Mouse (Mus musculus) intestine, embryonic 14.5 days (tissue): Measurements from ENCODE around the gene Rhbdd1. TPM values are rescaled to one million over a fixed set of nuclear protein-coding genes. Genes with fewer than 3 reads are reported as not detected.

ENCODE experiments used
- ATAC-seq: fragments of 200-750 bp; cut with Nextera tagmentation; replicated peaks from 2 replicates; pipeline ENCODE4 v1.8.0; 2017; ENCODE audit warnings: low read depth, moderate number of reproducible peaks, moderate TSS enrichment, moderate library complexity; ENCODE audit not compliant: low FRiP score, low TSS enrichment
- DNase-seq: peaks from one replicate; pipeline ENCODE4 v3.0.0-alpha.2; 2018; ENCODE audit warnings: low spot score
- H3K27ac ChIP-seq: fragments of 300-500 bp; sonication (generic); 2 replicates; pipeline ENCODE4 v1.5.1; 2014; ENCODE audit warnings: low read depth, mild to moderate bottlenecking, control low read depth
- H3K27me3 ChIP-seq: fragments of 300-500 bp; sonication (generic); replicated peaks from 2 replicates; pipeline ENCODE4 v1.6.1; 2014; ENCODE audit warnings: low read length, control low read depth; ENCODE audit not compliant: control insufficient read depth, insufficient read depth
- H3K36me3 ChIP-seq: fragments of 300-500 bp; sonication (generic); 2 replicates; pipeline ENCODE4 v1.6.1; 2014; ENCODE audit warnings: low read length, control low read depth; ENCODE audit not compliant: control insufficient read depth, insufficient read depth
- H3K4me1 ChIP-seq: fragments of 300-500 bp; sonication (generic); replicated peaks from 2 replicates; pipeline ENCODE4 v1.6.1; 2014; ENCODE audit warnings: low read length, control low read depth, mixed read lengths; ENCODE audit not compliant: control insufficient read depth, insufficient read depth
- H3K4me2 ChIP-seq: fragments of 300-500 bp; sonication (generic); 2 replicates; pipeline ENCODE4 v1.6.1; 2014; ENCODE audit warnings: low read length
- H3K4me3 ChIP-seq: fragments of 300-500 bp; sonication (generic); 2 replicates; pipeline ENCODE4 v1.5.1; 2014; ENCODE audit warnings: low read depth, low read length, control low read depth, mixed read lengths
- H3K9ac ChIP-seq: fragments of 300-500 bp; sonication (generic); 2 replicates; pipeline ENCODE4 v1.6.1; 2014; ENCODE audit warnings: mild to moderate bottlenecking, low read length
- H3K9me3 ChIP-seq: fragments of 300-500 bp; sonication (generic); 2 replicates; pipeline ENCODE4 v1.6.1; 2016; ENCODE audit warnings: low read length, control low read depth; ENCODE audit not compliant: control insufficient read depth
- WGBS: fragments of 180-500 bp; shearing (Covaris S2); extraction: QIAGEN DNeasy Blood & Tissue Kit; methylation state at CpG from one replicate; pipeline ENCODE4 v1.1.7; 2014; 5-methylcytosine and 5-hydroxymethylcytosine counted together
- microRNA-seq: library from miRNA; unstranded; fragments of <30 nt; microRNA quantifications from one replicate; pipeline ENCODE4, GENCODE M21; 2016
- polyA plus RNA-seq: library from polyadenylated mRNA; unstranded; fragments of >200 nt; fragmentation: Nextera tagmentation; extraction: Ambion mirVana; gene quantifications from 2 replicates; pipeline ENCODE4 v1.2.1, GENCODE M21; 2014

The Rhbdd1 gene
- polyA plus RNA-seq, 1 experiment from 2014 or later, result 5.3 TPM

DNA sequence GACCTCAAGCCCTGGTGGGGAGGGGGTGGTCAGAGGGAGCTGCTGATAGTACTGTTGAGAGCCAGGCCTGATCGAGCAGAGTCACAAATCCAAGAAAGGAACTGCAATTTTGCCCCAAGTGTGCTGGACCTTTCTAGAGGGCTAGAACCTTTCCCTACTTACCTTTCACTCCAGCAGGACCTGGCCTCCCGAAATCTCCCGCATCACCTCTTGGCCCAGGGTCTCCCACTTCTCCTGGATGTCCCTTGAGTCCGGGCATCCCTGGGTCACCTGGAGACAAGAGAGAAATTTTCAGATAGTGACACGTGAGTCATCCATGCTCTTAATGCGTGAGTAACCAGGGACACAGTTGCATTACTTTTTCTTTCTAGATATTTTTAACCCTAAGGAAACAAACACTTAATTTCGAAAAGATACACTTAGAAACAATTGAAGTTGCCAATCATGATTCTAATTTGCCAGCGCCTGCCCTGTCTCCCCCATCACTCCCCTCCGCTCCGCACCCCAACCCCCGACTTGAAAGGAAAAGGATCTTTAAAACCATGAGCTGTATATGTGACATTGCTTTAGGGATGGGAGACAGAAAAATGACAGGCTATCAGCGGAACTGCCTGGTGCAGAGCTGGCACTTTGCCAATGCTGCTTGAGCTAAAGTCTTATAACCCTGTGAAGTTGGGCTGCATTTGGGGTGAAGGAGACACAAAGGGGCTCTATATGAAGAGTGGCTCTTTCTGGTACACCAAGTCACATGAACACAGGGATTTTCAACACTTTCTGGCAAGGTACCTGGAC, 163.6 kb downstream of the Rhbdd1 start:
- 0 out of 2 replicates have a peak, but pooled peaks cover 5% of the 10 kb centered on the region for H3K4me1 ChIP-seq
- no peaks in the 10 kb centered on the region for H3K27me3 ChIP-seq
- no peaks in the 10 kb centered on the region for H3K36me3 ChIP-seq
- H3K9me3 ChIP-seq, result no peaks in the 10 kb centered on the region
- H3K9ac ChIP-seq, result no peak overlapping the region
- no peak overlapping the region for H3K4me3 ChIP-seq
- H3K27ac ChIP-seq, result no peak overlapping the region
- DNase-seq, result no peak
- WGBS, result 89% methylated on average over 12 of the region's 12 CpGs
- no peak for ATAC-seq
- H3K4me2 ChIP-seq, result no peak overlapping the region

DNA sequence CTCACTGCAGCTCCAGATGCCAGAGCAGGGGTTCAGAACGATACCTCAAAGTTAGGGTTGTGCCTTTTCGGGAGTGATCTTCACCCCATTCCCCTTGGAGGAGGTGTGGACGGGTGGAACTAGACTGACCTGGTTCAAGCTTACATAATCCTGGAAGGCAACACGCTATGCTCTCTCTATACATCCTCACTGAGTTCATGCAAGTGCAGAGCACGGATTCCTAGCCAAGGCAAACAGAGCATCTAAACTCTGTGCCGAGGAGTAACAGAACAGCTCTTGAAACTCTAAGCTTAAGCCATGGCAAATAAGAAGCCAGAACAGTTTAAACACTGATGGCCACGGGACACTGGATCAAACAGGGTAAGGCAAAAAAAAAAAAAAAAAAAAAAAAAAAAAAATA, 166.1 kb downstream of the Rhbdd1 start:
- Histone ChIP-seq H3K4me2 (no peak overlapping the region), H3K9me3 (no peaks in the 10 kb centered on the region), H3K9ac (no peak overlapping the region), H3K4me3 (no peak overlapping the region), H3K36me3 (no peaks in the 10 kb centered on the region), H3K27me3 (no peaks in the 10 kb centered on the region), H3K27ac (no peak overlapping the region), H3K4me1 (no peaks in the 10 kb centered on the region)
- ATAC-seq (no peak), DNase-seq (no peak)
- 79% methylated on average over 7 of the region's 7 CpGs for WGBS

DNA sequence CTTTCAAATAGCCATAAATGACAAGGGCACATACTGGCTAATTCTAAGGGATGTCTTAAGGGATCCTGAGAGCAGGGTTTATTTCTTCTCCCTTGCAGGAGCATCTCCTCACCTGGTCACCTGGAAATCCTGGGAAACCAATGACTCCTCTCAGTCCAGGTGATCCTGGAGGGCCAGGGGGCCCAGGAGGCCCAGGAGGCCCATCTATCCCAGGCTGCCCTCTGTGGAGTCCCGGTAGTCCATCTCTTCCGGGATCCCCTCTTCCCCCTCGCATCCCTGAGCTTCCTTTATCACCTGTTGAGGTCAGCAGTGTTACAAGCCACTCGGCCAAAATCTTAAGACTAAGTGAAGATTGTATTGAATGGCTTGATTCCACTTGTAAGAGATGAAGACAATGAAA, 170.1 kb downstream of the Rhbdd1 start:
- no peak for DNase-seq
- ATAC-seq, result no peak
- H3K9me3 ChIP-seq, result no peaks in the 10 kb centered on the region
- H3K27me3 ChIP-seq, result no peaks in the 10 kb centered on the region
- H3K4me2 ChIP-seq, result no peak overlapping the region
- 83% methylated on average over 4 of the region's 4 CpGs for WGBS
- H3K27ac ChIP-seq, result no peak overlapping the region
- H3K4me3 ChIP-seq, result no peak overlapping the region
- H3K4me1 ChIP-seq, result no peaks in the 10 kb centered on the region
- H3K9ac ChIP-seq, result no peak overlapping the region
- no peaks in the 10 kb centered on the region for H3K36me3 ChIP-seq

DNA sequence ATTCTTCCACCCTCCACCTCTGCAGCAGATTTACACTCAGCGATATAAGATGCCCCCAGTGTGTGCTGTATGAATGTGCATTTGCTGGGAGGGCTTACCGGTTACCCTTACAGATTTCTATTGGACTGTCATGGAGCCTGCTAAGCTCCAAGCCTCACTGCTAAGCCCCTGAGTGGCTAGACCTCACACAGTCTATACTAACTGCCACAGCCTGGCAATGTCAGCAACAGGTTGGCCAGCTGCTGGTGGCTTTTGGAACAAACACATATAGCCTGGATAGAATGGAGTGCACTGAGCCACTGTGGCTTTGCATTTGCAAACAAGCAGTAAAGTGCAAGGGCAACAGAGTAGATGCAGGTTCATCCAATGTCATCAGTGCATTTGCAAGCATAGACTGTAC, 175.7 kb downstream of the Rhbdd1 start:
- ATAC-seq (no peak), DNase-seq (no peak)
- Histone ChIP-seq H3K4me1 (no peaks in the 10 kb centered on the region), H3K4me2 (no peak overlapping the region), H3K27ac (no peak overlapping the region), H3K27me3 (no peaks in the 10 kb centered on the region), H3K36me3 (no peaks in the 10 kb centered on the region), H3K4me3 (no peak overlapping the region), H3K9me3 (no peaks in the 10 kb centered on the region), H3K9ac (no peak overlapping the region)
- 67% methylated on average over 2 of the region's 2 CpGs for WGBS

Small RNA genes lying within 50 kb of the gene (microRNA-seq; reads per million reads assigned to microRNA genes)
- not detected for gene Gm22112

Other genes with a start within 250 kb of the Rhbdd1 start
- 13.0 and 14.2 TPM in 2 replicates for gene Gm9747, start 83.3 kb upstream of the Rhbdd1 start, polyA plus RNA-seq
- 3.9 and 4.0 TPM in 2 replicates for gene Irs1, start 25.0 kb upstream of the Rhbdd1 start, polyA plus RNA-seq